Mouse (Mus musculus): ENCODE results near the gene Olfr561.

Gene Olfr561

GRCm38 (mm10) chr7:102770921-102771320 is at the start of gene Olfr561:
Gene Olfr561, plus strand, starts transcription at chr7:102771221.
- no peak for DNase-seq (ENCODE audit: low read depth in 2 of 2, low spot score in 2 of 2)

GRCm38 (mm10) chr7:102727391-102727790 is 43.6 kb upstream of the Olfr561 start, which contains the start of gene Olfr559:
Gene Olfr559, minus strand, starts transcription at chr7:102727491.
- DNase-seq (ENCODE audit: low read depth in 2 of 2, low spot score in 2 of 2), result no peak

DNA sequence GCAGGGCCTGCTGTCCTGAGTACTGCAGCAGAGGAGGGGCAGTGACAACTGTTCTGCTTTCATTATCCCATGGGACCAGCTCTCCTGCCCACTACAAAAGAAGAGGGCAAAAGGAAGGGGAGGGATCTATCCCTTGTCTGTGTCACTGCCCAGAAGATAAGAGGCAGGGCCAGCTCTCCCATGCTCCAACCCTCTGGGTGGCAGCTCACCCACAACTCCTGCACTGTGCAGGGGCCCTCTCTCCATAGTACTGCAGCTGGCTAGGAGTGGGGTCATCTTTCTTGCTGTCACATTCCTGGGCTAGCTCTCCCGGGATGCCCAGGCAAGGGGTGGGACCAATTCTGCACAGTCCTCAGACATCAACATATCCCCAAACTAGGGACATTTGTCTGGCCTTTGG is 37.2 kb upstream of the Olfr561 start:
- DNase-seq (ENCODE audit: low read depth in 2 of 2, low spot score in 2 of 2), result no peak

DNA sequence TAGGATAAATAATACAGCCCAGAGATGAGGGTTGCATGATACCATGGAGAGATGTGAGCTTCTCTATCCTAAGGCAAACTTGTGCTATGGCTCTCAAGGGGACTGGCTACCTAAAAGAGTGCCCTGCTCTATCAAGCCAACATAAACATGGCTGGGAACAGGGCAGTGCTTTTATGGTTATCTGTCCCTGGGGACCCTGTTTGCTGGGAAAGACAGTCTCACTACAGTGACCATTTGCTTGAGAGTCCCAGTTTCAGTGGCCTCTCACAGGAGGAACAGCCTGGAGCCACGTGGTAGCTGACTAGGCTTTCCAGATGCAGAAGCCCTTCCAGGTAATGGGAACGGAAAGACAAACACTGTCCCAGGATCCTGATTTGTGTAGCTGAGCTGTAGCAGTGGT is 33.3 kb upstream of the Olfr561 start:
- DNase-seq (ENCODE audit: low read depth in 2 of 2, low spot score in 2 of 2), result no peak

DNA sequence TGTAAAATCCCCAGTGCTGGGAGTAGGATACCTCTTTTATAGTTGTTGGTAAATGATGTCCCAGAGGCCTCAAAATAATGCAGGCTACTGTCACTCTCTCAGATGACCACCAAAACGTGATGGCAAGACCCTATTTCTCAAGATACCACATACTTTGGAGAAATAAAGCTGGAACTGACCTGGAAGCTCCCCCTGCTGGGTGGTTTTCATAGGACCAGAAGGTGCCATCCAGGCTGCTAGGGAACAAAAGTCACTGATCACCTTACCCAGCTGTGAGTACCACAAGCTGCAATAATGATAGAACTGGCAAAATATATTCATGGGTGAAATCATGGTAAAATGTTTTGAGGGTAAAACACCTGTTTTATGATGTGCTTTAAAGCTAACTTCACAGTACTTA is 18.9 kb upstream of the Olfr561 start:
- no peak for DNase-seq (ENCODE audit: low read depth in 2 of 2, low spot score in 2 of 2)

DNA sequence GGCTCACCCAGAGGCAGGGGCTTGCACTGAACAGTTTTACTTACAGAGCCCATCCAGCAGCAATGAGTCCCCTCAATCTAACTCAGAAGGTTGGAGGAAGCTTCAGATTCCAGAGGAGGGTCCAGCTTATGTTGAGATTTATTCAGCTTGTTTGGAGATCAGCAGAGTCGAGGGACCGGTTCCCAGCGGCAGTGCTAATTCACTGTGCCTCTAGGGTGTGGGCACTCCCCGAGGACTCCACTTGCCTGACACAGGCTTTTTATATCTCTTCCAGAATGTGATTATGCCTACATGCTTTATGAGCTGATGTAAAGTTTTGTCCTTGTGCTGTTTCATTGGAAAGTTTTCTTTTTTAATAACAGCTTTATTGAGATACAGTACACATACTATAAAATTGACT is 11.8 kb upstream of the Olfr561 start, which contains the start of the genes Olfr560 and Olfr78:
Gene Olfr560, minus strand, starts transcription at position 101 of the 400 bp plus-strand sequence.
Gene Olfr78, minus strand, starts transcription at position 206 of the 400 bp plus-strand sequence.
- no peak for DNase-seq (ENCODE audit: low read depth in 2 of 2, low spot score in 2 of 2)

DNA sequence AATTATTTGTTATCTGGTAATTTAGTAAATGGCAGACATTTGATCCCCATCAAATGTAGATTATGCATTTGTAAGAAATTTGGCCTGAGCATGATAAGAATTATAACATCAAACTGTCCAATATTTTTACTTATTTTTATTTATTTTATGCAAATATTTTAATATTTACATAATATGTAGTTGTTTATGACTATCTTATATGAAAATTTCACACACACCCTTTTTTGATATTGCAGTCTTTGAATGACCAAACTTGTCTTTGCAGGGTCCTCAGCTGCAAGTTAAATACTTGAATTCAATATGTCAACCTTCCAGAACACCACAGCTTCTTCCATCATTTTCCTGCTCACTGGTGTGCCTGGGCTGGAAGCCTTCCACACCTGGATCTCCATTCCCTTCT is 32.2 kb downstream of the Olfr561 start, which contains the start of gene Olfr564:
Gene Olfr564, plus strand, starts transcription at position 301 of the 400 bp plus-strand sequence.
- DNase-seq (ENCODE audit: low read depth in 2 of 2, low spot score in 2 of 2), result no peak
